Mouse (Mus musculus) adrenal gland, postnatal 4 days (tissue): ENCODE measurements around the gene Fxyd4. TPM values are rescaled to one million over a fixed set of nuclear protein-coding genes. Genes with fewer than 3 reads are reported as not detected.

Experiments used
- DNase-seq, 2 experiments: peaks; one replicate each; pipeline ENCODE4 v3.0.0; 2021 to 2022; ENCODE audit warnings: low spot score in 2 of 2, mixed read lengths in 2 of 2
- total RNA-seq, 2 experiments: library from RNA; stranded (reverse); gene quantifications; 2 replicates each; pipeline ENCODE4 v1.2.3; 2021

Gene Fxyd4
- total RNA-seq, 2 experiments from 2014 or later = 5.6 TPM; not detected in 1

DNA sequence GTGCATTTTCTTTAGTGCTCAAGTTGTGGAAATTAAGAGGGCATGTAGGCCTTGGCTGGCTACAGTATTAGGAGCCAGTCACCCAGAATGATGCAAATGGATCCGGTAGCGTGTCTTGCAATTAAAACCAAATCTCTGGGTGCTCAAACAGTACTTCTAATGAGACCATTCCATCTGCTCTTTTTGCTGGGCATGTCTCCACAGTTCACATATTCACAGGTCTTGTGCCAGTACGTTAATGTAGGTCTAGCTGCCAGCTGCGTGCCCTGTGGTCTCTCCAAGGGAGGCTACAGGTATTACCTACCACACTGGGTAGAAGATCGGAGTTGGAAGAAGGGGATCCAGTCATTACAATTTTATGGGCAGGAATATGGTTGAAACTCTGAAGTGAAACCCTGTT is 19.4 kb downstream of the Fxyd4 start:
- no peak for DNase-seq

DNA sequence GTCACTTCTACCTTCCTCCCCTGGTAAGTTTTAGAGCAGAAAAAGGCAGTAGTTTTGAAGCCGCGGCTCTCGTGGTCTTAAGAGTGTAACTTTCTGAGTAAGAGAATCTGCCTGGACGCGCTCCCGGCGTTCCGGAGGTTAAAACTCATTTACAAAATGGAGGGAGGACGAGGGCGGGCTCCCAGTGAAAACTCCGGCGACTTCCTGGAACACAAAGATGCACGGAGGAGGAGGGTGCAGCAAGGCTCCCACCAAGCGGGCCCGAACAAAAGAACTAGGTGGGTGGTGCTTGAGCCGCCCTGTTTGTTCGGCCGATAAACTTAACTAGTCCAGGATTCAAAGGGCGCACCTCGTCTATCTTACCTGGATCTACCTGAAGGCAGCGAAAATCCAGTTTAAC is 19.9 kb downstream of the Fxyd4 start:
- peak; percentile 23 to 44 for DNase-seq

DNA sequence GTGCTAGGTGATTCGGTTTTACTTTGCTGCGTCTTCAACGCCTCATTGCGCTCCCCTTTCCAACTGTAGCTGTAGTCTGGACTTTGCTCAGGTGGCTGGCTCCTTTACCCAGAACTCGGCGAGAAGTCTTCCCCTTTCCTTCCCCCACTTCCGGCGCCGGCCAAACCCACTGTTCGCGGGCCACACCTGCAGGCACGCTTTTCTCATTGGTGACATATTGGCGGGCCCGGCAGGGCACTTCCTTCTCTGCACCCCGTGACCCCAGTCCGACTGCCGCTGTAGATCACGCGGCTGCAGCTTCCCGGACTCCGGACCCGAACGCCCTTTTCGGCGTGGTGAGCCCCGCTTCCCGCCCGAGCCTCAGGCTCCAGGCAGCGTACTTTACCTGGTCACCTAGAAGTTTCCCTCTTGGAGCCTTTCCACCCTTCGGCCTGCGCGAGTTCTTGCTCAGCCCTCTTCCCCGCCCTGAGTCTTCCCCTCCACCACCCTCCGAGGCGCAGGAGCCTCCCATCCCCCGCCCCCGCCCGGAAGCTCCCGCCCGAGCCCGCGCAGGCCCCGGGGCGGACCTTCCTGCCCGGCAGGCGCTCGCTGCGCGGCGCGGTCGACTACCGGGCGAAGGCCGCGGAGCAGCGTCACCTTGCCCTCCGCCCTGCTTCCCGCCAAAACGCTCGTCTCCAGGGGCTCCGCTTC is 20.6 kb downstream of the Fxyd4 start:
- peak; percentile 52 to 64 for DNase-seq

DNA sequence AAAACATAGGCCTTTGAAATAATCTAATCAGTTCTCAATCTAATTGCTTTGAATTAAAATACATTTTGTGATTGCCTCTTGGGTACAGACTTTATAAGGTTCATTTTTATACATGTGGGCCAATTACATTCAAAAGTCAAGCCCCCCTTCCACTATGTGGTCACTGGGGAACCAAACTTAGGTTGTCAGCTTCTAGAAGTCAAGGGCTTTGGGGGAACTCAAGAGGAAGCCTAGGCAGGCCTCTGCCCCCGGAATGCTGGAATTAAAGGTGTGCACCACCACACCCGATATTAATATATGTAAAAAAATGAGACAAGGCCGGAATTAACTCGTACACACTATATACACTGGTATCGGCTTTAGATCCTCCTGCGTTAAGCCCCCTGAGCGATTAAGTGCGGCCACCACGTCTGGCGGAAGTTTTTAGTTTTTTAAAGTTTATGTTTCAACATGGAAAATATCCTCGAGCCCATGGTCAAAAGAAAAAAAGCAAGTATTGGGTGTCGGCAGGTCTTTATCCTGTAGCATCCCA is 21.2 kb downstream of the Fxyd4 start:
- DNase-seq = no peak

DNA sequence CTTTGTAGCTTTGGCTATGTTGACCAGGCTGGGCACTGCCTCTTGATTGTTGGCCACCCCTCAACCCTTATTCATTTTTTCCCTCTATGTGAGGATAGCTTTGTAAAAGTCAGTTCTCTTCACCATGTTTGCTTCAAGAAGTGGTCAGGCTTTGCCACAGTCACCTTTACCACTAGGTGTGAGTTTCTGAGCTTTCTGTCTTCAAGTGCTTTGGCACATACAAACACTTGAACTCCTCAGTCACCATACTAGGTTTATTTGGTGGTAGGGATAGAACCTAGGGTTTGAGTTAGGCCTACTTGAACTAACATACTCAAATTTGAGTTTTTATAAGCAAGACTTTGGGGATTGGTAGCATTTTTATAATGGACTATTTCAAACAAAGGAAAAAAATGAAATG is 23.0 kb downstream of the Fxyd4 start:
- no peak for DNase-seq

DNA sequence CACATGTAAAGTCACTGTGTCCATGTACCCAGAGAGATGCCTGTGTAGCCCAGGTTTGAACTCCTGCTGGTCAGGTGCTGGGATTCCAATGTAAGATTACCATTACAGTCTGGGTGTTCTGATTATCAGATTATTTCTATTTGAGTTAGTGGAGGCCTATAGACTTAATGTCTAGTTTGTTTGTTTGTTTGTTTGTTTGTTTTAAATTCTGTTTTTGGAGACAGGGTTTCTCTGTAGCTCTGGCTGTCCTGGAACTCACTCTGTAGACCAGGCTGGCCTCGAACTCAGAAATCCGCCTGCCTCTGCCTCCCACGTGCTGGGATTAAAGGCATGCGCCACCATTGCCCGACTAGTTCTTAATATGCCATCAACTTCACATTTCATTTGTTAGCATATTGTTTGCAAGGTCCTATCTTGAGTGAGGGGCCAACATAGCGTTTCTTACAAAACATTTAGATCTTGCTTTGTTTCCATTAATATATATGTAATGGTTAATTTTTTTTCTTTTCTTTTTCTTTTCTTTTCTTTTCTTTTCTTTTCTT is 27.3 kb downstream of the Fxyd4 start:
- DNase-seq = no peak

DNA sequence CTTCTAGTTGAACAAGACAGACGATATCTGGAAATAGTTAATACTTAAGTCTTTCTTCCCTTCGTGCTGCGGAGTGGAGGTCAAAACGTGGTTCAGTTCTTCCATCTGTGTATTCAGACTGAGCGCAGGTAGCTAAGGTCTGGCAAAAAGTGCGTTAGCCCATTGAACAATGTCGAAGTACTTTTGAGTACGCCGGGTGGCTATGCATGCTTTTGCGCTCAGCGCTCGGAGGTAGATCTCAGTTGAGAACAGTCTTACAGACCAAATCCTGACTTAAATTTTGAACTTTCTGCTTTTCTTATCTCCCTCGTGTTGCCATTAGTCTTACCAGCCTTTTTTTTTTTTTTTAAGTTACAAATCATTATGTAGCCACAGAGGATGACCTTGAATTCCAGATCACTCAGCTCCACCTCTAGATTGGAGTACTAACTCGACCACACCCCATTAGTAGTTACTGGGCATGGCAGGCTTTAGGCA is 29.0 kb downstream of the Fxyd4 start:
- no peak for DNase-seq

DNA sequence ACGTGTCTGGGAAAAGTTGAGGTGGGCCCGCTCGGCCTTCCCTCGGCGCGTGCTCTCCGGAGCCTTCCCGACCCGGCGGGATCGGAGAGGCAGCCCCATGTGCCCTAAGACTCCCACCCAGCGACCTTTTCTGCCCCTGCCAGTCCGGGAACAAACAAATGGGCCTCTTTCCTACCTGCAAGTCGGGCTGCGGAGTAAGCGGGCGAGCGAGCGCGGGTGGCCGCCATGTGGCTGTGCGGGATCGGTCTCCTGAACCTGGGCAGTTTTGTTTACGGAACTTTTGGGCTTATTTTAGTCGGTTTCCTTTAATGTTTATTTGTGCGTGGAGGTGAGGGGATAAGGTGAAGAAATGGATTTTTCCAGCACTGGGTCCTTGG is 29.5 kb downstream of the Fxyd4 start:
- DNase-seq = peak in 1 of 2 experiments; percentile 14

DNA sequence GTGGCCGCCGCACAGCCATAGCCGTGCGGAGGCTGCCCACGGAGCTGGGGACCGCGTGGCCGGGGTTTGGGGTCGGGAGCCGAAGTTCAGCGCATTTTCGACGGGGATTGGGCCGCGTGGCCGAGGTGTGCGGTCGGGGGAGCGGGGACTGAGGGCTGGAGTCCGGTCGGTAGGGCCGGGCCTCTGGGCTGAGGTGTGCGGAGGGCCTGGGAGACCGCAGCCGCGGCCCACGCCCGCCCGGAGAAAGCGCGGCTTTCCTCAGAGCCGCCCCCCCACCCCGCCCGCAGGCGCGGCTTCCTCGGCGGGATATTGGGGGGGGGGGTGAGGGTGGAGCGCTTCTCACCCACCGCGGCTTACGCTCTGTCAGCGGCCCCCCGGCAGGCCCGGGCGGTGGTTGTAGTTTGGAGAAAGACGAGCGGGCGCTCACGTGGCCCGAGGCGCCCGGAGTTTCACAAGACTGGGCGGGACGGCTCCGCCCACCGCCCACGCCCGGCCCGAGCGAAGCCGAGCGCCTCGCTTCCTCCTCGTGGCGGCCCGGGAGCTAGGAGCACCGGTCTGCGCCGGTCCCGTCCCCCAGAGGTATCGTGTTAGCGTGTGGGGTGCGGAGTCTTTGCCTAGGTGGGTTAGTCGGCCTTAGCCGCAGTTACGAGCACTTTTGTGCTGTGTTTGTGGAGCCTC is 30.1 kb downstream of the Fxyd4 start:
- peak; percentile 63 to 78 for DNase-seq

DNA sequence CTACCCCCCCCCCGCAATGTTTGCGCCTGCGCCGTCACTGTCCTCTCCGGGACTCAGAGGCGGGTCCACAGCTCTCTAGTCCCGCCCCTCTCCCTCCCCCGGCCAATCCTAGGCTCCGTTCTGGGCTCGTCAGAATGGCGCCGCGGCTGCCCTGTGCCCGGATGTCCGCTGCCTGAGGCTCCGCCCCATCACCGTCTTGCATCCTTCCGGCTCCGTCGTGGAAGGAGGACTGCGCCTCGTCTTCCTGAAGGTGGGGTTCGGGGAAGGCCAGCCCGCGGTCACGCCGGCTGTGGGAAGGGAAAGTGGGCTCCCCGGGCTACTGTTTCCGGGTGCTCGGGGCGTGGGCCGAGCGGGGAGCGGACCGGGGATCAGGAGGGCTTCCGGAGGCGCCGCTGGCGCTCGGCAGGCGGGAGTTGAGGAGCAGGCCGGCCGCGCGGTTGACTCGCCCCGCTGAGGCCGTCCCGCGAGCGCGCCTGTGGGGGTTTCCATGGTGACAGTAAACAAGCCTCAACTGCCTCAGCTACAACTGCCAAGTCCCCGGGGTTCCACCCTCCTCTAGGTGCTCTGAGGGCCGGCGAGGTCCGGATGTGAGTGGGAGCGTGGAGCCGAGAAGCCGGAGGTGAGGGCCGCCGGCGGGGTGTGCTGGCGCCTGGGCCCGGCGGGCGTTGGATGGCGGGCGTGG is 30.8 kb downstream of the Fxyd4 start:
- peak; percentile 91 to 94 for DNase-seq

DNA sequence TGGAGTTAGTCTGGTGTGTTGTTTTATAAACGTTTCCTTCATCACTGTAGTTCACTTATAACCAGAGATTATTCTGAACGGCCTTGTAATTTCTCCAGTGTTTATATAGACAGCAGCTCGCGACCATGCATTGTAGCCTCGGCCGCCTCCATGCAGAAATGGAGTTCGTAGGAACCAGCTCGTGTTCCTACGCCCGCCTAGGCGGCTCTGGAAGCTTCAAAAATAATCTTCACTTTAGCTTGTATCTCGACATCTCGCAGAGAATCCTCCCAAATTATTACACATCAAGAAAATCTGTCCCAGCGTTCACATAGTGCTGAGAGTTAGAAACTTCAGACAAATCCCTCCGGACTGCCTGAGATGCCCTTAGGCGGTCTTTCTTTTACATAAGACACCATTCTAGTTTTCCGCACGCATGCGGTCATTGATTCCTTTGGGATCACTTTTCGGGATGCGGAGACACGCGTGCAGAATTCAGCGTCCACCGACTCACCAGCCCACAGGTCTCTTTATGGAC is 31.4 kb downstream of the Fxyd4 start:
- DNase-seq = peak in 1 of 2 experiments; percentile 33

DNA sequence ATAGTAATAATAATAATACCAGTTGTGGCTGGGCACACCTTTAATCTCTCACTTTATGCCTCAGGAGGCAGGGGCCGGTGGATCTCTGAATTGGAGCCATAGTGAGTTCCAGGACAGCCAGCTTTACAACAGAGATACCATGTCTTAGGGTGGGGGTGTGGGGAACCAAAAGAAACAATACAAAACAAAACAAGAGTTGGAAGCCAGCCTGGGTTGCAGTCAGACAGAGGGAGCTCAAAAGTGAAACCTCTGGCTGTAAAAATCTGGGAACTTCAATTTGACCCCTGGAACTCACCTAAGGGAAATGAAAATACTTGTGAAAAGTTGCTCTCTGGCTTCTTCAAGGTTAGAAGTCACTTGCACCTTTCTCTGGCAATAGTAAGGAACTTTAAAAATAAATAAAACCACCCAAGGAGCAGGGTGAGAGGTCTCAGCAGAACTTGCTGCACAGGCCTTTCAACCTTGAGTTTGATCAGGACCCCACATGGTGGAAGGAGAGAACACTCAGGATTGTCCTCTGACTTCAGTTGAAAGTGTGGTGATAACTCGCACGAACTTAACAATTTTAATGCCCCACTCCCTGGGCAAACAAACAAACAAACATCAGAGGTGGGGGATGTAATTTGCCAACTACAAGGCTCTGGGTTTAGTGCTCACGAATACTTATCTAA is 32.1 kb downstream of the Fxyd4 start:
- no peak for DNase-seq

DNA sequence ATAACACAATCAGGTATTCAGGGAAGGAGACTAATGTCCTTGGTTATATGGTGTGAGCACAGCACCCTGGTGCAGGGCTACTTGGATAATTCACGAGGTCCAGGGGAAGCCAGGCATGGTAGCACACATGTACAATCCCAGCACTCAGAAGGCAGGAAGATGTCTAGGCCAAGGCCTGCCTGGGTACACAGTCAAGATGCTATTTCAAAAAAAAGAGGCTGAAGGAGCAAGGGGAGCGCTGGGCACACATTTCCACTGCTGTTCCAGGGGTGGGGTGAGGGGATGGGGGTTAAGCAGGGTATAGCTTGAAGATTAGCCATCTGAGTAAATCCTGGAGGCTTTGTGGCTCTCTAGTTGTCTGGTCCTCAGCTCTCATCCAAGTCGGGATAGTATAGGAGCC is 33.7 kb downstream of the Fxyd4 start:
- DNase-seq = no peak

DNA sequence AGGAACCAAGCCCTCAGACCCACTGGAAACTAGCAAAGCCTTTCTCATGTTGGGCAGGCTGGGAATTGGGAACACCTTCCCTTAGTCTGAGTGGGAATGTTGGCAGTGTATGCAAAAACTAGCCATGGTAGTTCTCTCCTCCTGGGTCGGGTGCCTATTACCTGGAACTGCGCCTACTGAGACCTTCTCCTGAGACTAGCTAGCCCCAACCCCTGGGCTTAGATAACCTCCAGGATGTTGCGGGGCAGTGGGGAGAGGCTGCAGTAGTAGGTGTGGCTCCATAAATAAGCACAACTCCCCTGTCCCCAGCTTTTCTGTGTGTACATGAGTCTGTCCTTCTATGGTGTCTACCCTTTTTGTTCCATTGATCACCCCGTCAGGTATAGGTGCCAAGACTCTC is 34.9 kb downstream of the Fxyd4 start:
- no peak for DNase-seq

DNA sequence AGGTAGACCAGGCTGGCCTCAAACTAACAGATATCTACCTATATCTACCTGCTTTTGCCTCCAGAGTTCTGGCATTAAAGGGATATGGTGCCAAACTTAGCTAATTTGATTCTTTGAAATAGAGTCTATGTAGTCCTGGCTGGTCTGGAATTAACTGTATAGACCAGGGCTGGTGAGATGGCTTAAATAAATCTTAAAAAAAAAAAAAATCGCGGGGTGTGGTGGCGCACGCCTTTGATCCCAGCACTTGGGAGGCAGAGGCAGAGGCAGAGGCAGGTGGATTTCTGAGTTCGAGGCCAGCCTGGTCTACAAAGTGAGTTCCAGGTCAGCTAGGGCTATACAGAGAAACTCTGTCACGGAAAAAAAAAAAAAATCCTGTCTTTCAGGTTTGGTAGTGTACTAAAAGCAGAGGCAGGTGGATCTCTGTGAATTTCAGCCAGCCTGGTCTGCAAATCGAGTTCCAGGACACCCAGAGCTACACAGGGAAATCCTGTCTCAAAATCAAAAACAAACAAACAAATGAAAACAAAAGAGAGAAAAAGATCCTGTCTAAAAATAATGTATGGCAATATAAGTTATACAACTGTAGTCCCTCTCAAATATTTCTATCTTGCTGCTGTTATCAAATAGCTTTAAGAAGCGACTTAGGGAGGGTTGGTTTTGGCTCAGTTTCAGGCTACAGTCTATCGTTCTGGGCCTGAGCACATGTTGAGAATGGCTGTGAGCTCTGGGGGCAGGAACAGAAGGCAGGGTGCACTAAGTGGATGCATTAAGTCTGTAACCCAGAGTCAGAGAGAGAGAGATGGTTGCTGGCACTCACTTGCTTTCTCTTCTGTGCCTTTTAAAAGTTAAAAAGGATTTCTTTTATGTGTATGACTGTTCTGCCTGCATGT is 35.7 kb downstream of the Fxyd4 start:
- no peak for DNase-seq

DNA sequence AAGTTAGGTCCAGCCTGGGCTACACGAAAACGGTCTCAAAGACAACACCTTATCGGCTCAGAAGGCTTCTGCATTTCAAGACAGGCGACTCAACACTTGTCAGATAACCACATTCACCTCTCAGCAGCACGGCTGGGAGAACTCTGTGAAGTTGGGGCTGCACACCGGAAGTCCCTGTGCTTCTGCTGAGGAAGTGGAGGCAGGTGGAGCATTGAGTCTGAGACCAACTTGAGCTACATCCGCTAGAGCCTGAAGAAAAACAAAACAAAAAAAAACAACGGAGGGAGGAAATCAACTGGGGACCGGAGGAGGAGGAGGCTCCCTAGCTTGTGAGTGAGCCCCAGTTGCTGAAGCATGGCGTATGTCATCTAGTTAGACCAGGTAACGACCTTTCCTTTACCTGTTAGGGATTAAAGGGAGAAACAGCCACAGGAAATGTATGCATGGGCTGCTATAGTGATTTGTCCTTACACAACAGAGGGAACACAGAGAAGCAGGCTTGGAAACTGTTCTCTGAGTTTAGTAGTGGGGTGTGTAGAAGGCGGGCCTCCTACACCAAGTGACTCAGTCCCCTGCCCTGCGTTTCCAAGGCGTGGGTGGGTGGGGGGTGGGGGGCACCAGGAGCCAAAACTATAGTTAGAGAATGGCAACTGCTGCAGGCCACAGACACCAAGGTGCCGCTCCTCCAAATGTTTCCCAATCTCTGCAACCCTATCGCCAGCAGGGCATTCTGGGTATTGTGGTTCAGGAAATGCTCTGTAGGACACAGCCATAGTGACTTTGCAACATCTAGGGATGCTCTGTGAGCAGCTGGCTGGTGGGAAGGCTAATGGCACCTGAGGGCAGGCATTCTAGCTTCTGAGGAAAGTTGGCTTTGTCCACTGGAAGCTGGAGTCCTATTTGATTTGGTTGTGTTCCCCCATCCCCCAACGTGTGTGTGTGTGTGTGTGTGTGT is 37.1 kb downstream of the Fxyd4 start, which contains the start of gene Hnrnpf:
Gene Hnrnpf (plus strand): TSS at position 199 of the 955 bp plus-strand sequence.
- no peak for DNase-seq

DNA sequence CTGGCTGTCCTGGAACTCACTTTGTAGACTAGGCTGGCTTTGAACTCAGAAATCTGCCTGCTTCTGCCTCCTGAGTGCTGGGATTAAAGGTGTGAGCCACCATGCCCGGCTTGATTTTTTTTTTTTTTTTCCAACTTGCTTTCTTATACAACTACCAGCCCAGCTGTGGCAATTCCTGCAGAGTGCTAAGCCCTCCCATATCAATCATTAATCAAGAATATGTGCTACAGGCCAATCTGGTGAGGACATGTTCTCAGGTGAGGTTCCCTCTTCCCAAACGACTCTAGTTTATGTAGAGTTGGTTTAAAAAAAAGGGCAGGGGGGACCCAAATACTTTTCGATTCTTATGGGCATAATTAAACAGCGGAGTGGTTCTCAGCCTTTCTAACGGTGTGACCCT is 39.7 kb downstream of the Fxyd4 start:
- DNase-seq = no peak

DNA sequence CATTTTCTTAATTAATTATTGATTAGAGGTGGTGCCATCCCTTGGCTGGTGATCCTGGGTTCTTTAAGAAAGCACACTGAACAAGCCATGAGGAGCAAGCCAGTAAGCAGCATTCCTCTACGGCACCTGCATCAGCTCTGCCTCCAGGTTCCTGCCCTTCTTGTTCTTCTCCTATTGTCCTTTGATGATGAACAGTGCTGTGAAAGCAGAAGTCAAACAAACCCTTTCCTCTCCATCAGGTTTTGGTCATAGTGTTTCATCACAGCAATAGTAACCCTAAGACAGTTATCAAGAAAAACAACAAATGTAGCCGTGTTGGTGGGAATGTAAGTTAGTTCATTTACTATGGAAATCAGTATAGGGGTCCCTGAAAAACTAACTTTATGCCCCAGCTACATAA is 44.1 kb downstream of the Fxyd4 start:
- no peak for DNase-seq

DNA sequence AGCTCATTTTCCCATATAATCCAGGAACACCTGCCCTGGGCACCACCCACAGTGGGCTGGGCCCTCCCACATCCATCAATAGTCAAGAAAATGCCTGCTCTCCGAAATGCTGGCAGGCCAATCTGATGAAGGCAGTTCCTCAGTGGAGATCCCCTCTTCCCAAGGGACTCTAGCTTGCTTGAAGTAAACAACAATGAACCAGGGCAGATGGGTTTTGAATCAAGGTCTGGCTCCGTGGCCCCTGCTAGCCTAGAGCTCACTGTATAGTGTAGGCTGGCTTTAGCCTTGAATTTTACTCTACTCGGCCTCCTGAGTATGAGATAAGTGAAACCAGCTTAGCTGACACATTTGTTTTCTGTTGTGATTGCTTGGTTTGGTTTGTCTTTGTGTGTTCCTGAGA is 45.1 kb downstream of the Fxyd4 start:
- no peak for DNase-seq
